Mouse (Mus musculus) hindbrain, embryonic 16.5 days (tissue): Measurements from ENCODE around the gene Trarg1. TPM values are rescaled to one million over a fixed set of nuclear protein-coding genes. Genes with fewer than 3 reads are reported as not detected.

Experiments
- ATAC-seq: fragments of 200-750 bp; cut with Nextera tagmentation; 2 replicates; pipeline ENCODE4 v1.8.0; 2017; ENCODE audit warnings: moderate TSS enrichment, moderate library complexity
- H3K27ac ChIP-seq: fragments of 300-500 bp; sonication (generic); 2 replicates; pipeline ENCODE4 v1.5.1; 2014; ENCODE audit warnings: low read depth, mild to moderate bottlenecking, control low read depth, low read length, moderate library complexity
- H3K27me3 ChIP-seq: fragments of 300-500 bp; sonication (generic); replicated peaks from 2 replicates; pipeline ENCODE4 v1.6.1; 2014; ENCODE audit warnings: low read length; ENCODE audit not compliant: control insufficient read depth, insufficient read depth
- H3K36me3 ChIP-seq: fragments of 300-500 bp; sonication (generic); 2 replicates; pipeline ENCODE4 v1.6.1; 2014; ENCODE audit warnings: mild to moderate bottlenecking, low read length, moderate library complexity, mixed read lengths; ENCODE audit not compliant: control insufficient read depth, insufficient read depth
- H3K4me1 ChIP-seq: fragments of 300-500 bp; sonication (generic); 2 replicates; pipeline ENCODE4 v1.6.1; 2014; ENCODE audit warnings: low read depth, low read length; ENCODE audit not compliant: control insufficient read depth, insufficient read depth
- H3K4me2 ChIP-seq: fragments of 300-500 bp; sonication (generic); 2 replicates; pipeline ENCODE4 v1.6.1; 2014; ENCODE audit warnings: mild to moderate bottlenecking, low read length, control low read depth, moderate library complexity
- H3K4me3 ChIP-seq: fragments of 300-500 bp; sonication (generic); 2 replicates; pipeline ENCODE4 v1.5.1; 2014; ENCODE audit warnings: mild to moderate bottlenecking, low read length, control low read depth, moderate library complexity
- H3K9ac ChIP-seq: fragments of 300-500 bp; sonication (generic); 2 replicates; pipeline ENCODE4 v1.6.1; 2014; ENCODE audit warnings: low read depth, mild to moderate bottlenecking, control low read depth, low read length, moderate library complexity
- H3K9me3 ChIP-seq: fragments of 300-500 bp; sonication (generic); 2 replicates; pipeline ENCODE4 v1.6.1; 2014; ENCODE audit warnings: mild to moderate bottlenecking, low read length, moderate library complexity; ENCODE audit not compliant: control insufficient read depth
- WGBS: fragments of 180-500 bp; shearing (Covaris S2); extraction: QIAGEN DNeasy Blood & Tissue Kit; methylation state at CpG from one replicate; pipeline ENCODE4 v1.1.7; 2014; 5-methylcytosine and 5-hydroxymethylcytosine counted together
- polyA plus RNA-seq: library from polyadenylated mRNA; unstranded; fragments of >200 nt; fragmentation: Nextera tagmentation; extraction: Ambion mirVana; gene quantifications from 2 replicates; pipeline ENCODE4 v1.2.1, GENCODE M21; 2015

Gene Trarg1
- polyA plus RNA-seq, 1 experiment from 2014 or later: 1.6 TPM

DNA sequence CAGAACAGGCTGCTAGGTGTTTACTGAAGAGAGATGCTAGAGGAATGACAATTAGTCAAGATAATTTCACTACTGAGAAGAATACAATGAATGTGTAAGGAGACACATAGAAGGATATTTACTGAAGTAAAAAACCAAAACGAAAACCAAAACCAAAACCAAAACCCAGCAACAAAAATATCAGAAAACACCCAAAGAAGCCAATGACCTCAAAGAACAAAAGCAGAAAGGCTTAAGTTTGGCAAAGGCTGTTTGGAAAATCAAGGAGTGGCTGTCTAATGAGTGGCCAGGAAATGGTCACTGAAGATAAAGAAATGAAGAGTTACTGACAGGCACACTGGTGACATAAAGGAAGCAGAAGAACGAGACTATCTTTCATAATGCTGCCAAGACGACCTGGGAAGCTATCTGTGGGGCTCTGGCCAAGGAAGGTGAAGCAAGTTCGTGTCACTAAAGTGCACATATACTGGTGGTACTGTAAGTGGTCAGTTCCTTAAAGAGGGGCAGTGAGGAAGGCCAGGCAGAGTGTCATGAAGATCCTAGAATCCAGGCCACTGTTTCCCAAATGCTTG, 56.2 kb downstream of the Trarg1 start:
- H3K9ac ChIP-seq: no peak overlapping the region
- no peak overlapping the region for H3K4me2 ChIP-seq
- ATAC-seq: no peak
- H3K4me1 ChIP-seq: no peaks in the 10 kb centered on the region
- H3K27me3 ChIP-seq: no peaks in the 10 kb centered on the region
- H3K4me3 ChIP-seq: no peak overlapping the region
- H3K9me3 ChIP-seq: no peaks in the 10 kb centered on the region
- no peak overlapping the region for H3K27ac ChIP-seq
- H3K36me3 ChIP-seq: peaks cover 11% of the 10 kb centered on the region; the same call in 1 of the 2 replicates
- 72% methylated on average over 4 of the region's 4 CpGs for WGBS

DNA sequence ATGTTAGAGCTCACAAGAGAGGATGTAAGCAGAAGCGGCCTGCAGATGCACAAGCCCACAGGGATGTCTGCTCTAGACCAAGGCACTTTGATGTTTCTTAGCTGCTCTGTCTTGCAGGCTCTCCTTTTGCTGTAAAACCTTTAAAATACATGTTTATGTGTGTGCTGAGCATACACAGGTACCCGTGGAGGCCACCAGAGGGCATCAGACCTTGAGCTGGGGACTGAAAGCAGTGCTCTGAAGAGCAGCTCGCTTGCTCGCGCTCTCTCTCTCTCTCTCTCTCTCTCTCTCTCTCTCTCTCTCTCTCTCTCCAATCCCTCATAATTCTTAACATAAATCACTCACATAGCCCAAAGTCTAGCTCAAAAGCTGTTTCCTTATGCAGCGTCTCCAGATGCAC, 59.5 kb downstream of the Trarg1 start:
- Histone ChIP-seq H3K9ac (no peak overlapping the region), H3K9me3 (no peaks in the 10 kb centered on the region), H3K4me1 (no peaks in the 10 kb centered on the region), H3K4me2 (no peak overlapping the region), H3K27me3 (no peaks in the 10 kb centered on the region), H3K4me3 (no peak overlapping the region), H3K36me3 (peaks cover 9% of the 10 kb centered on the region), H3K27ac (no peak overlapping the region)
- no peak for ATAC-seq
- 63% methylated on average over 6 of the region's 6 CpGs for WGBS

DNA sequence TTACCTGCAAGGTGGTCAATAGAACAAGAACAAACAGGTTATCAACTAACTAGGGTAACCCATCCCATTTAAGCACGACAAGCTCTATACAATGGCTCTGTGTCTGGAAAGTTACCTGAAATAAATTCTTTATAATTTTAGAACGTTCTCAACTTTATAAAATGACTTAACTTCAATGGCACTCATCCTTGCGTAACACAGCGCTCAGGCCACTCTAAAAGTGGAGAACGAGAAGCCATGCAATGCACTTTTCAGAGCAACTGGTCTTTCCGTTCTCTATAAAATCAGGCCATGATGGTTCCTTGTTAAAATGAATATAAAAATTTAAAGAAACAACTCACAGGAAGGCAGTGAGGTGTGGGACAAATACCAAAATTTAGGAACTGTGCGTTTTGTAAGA, 62.9 kb downstream of the Trarg1 start:
- WGBS: 97% methylated on average over 7 of the region's 7 CpGs
- Histone ChIP-seq H3K9me3 (no peaks in the 10 kb centered on the region), H3K4me2 (no peak overlapping the region), H3K4me3 (no peak overlapping the region), H3K36me3 (peaks cover 14% of the 10 kb centered on the region), H3K27me3 (no peaks in the 10 kb centered on the region), H3K27ac (no peak overlapping the region), H3K9ac (no peak overlapping the region), H3K4me1 (no peaks in the 10 kb centered on the region)
- no peak for ATAC-seq

DNA sequence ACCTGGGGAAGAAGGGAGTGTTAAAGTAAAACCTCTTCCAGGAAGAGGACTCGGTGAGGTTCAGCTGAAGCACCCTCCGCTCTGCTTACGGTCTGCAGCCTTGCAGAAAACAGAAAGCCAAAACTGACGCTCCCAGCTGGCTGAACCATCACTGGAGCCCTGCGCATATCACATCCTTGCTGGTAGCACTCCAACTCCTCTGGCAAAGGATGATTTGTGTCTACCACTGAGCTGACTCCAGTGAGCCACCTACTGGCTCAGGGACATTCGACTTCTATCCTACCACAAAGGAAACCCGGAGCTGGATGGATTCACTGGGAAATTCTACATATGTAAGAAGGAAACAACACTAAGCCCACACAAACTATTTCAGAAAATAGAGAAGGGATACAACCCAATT, 64.9 kb downstream of the Trarg1 start:
- ATAC-seq: no peak
- peaks cover 24% of the 10 kb centered on the region for H3K36me3 ChIP-seq
- H3K4me3 ChIP-seq: no peak overlapping the region
- 71% methylated on average over 7 of the region's 7 CpGs for WGBS
- H3K9me3 ChIP-seq: no peaks in the 10 kb centered on the region
- no peak overlapping the region for H3K27ac ChIP-seq
- H3K27me3 ChIP-seq: no peaks in the 10 kb centered on the region
- no peak overlapping the region for H3K4me2 ChIP-seq
- H3K4me1 ChIP-seq: no peaks in the 10 kb centered on the region
- no peak overlapping the region for H3K9ac ChIP-seq

DNA sequence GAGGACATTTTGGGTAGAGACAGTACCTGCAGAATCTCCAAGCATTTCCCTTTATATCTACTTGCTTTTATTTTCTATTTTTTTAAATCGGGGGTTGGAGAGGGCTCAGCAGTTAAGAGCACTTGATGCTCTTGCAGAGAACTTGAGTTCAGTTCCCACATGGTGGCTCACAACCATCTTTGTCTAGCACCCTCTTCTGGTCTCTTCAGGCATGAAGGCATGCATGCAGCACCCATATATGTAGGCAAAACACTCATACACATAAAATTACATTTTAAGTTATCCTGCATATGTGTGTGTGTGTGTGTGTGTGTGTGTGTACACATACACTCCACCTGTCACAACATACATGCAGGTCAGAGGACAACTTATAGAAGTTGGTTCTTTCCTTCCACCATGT, 66.3 kb downstream of the Trarg1 start:
- no peak overlapping the region for H3K9ac ChIP-seq
- no peaks in the 10 kb centered on the region for H3K4me1 ChIP-seq
- H3K27me3 ChIP-seq: no peaks in the 10 kb centered on the region
- H3K4me3 ChIP-seq: no peak overlapping the region
- peaks cover 21% of the 10 kb centered on the region for H3K36me3 ChIP-seq
- no peak overlapping the region for H3K27ac ChIP-seq
- 95% methylated on average over 1 of the region's 1 CpGs for WGBS
- no peak overlapping the region for H3K4me2 ChIP-seq
- H3K9me3 ChIP-seq: no peaks in the 10 kb centered on the region
- no peak for ATAC-seq

Other genes with a start within 250 kb of the Trarg1 start
- 85.2 and 102 TPM in 2 replicates for gene Abr, start 57.5 kb upstream of the Trarg1 start, polyA plus RNA-seq
- gene Bhlha9, start 7.3 kb upstream of the Trarg1 start, polyA plus RNA-seq: 2.6 and 2.7 TPM in 2 replicates
- 25.5 and 25.9 TPM in 2 replicates for gene Gosr1, start 83.8 kb downstream of the Trarg1 start, polyA plus RNA-seq
- 3.8 and 5.6 TPM in 2 replicates for gene Cpd, start 167.2 kb downstream of the Trarg1 start, polyA plus RNA-seq
- 0.19 TPM in 1 of 2 replicates, not detected in the other for gene Tmigd1, start 222.4 kb downstream of the Trarg1 start, polyA plus RNA-seq
- gene Blmh, start 245.0 kb downstream of the Trarg1 start, polyA plus RNA-seq: 139 TPM in 2 replicates